Comparison of ENCODE assay signal across 13 mouse cellular contexts in genomic region chr6:70160442-70160841, GRCm38 (mm10).
"Had no signal": no experiment of that assay in that cellular context is flagged by ENCODE, and none has a peak within 500 bp of the region (broad histone marks: within the 10 kb centered on the region; RNA-seq: fewer than 3 reads in every experiment).

No protein-coding gene starts in this region.

- H3K4me2 ChIP-seq: limb, embryonic 15.5 days; lung, embryonic 14.5 days; midbrain, embryonic 12.5 days; midbrain, embryonic 15.5 days; neural tube, embryonic 12.5 days had no signal

- H3K27ac ChIP-seq: limb, embryonic 15.5 days; midbrain, embryonic 10.5 days; midbrain, embryonic 12.5 days; midbrain, embryonic 15.5 days; neural tube, embryonic 12.5 days had no signal

- DNase-seq: lung, adult 18-20 months; lung, embryonic 14.5 days; lung, postnatal 10 days; lung, postnatal 4 days; right cerebral cortex, postnatal 14 days; thymus, adult 18-20 months; thymus, postnatal 14 days; thymus, postnatal 36 days had no signal

- H3K9me3 ChIP-seq: limb, embryonic 15.5 days; midbrain, embryonic 10.5 days; midbrain, embryonic 12.5 days; midbrain, embryonic 15.5 days; neural tube, embryonic 12.5 days had no signal

- H3K36me3 ChIP-seq: limb, embryonic 15.5 days; midbrain, embryonic 10.5 days; midbrain, embryonic 12.5 days; midbrain, embryonic 15.5 days; neural tube, embryonic 12.5 days had no signal

- H3K4me3 ChIP-seq: limb, embryonic 15.5 days; midbrain, embryonic 10.5 days; midbrain, embryonic 12.5 days; midbrain, embryonic 15.5 days; neural tube, embryonic 12.5 days had no signal

- H3K27me3 ChIP-seq: limb, embryonic 15.5 days; midbrain, embryonic 12.5 days; midbrain, embryonic 15.5 days; neural tube, embryonic 12.5 days had no signal

- H3K9ac ChIP-seq: limb, embryonic 15.5 days; lung, embryonic 14.5 days; midbrain, embryonic 12.5 days; midbrain, embryonic 15.5 days; neural tube, embryonic 12.5 days had no signal

- ATAC-seq: midbrain, embryonic 15.5 days had no signal

- H3K4me1 ChIP-seq: limb, embryonic 15.5 days; midbrain, embryonic 10.5 days; midbrain, embryonic 12.5 days; midbrain, embryonic 15.5 days; neural tube, embryonic 12.5 days had no signal
